Mouse (Mus musculus) limb, embryonic 12.5 days (tissue): ENCODE measurements around the gene Bysl. TPM values are rescaled to one million over a fixed set of nuclear protein-coding genes. Genes with fewer than 3 reads are reported as not detected.
A peak's percentile ranks its signal among the peaks of the same experiment; 100 is the strongest.

ENCODE experiments used
- ATAC-seq: fragments of 200-750 bp; cut with Nextera tagmentation; 2 replicates; pipeline ENCODE4 v1.8.0; 2017; ENCODE audit warnings: low read depth, moderate TSS enrichment; ENCODE audit not compliant: insufficient number of reproducible peaks, insufficient read depth, low FRiP score, low TSS enrichment
- H3K27ac ChIP-seq: fragments of 300-500 bp; sonication (generic); 2 replicates; pipeline ENCODE4 v1.5.1; 2016; ENCODE audit warnings: mild to moderate bottlenecking, moderate library complexity
- H3K27me3 ChIP-seq: fragments of 300-500 bp; sonication (generic); 2 replicates; pipeline ENCODE4 v1.6.1; 2016; ENCODE audit warnings: mild to moderate bottlenecking, moderate library complexity
- H3K36me3 ChIP-seq: fragments of 300-500 bp; sonication (generic); 2 replicates; pipeline ENCODE4 v1.6.1; 2016; ENCODE audit warnings: mild to moderate bottlenecking, moderate library complexity
- H3K4me1 ChIP-seq: fragments of 300-500 bp; sonication (generic); replicated peaks from 2 replicates; pipeline ENCODE4 v1.6.1; 2016
- H3K4me2 ChIP-seq: fragments of 300-500 bp; sonication (generic); 2 replicates; pipeline ENCODE4 v1.6.1; 2016; ENCODE audit warnings: mild to moderate bottlenecking, moderate library complexity
- H3K4me3 ChIP-seq: fragments of 300-500 bp; sonication (generic); replicated peaks from 2 replicates; pipeline ENCODE4 v1.5.1; 2016; ENCODE audit warnings: mild to moderate bottlenecking
- H3K9ac ChIP-seq: fragments of 300-500 bp; sonication (generic); replicated peaks from 2 replicates; pipeline ENCODE4 v1.6.1; 2016; ENCODE audit warnings: mild to moderate bottlenecking, moderate library complexity
- H3K9me3 ChIP-seq: fragments of 300-500 bp; sonication (generic); 2 replicates; pipeline ENCODE4 v1.6.1; 2016; ENCODE audit warnings: mild to moderate bottlenecking, moderate library complexity
- WGBS: fragments of 180-500 bp; shearing (Covaris S2); methylation state at CpG from one replicate; pipeline ENCODE4 v1.1.7; 2016; 5-methylcytosine and 5-hydroxymethylcytosine counted together
- polyA plus RNA-seq: library from polyadenylated mRNA; unstranded; fragments of >200 nt; fragmentation: Nextera tagmentation; extraction: Ambion mirVana; gene quantifications from 2 replicates; pipeline ENCODE4 v1.2.1, GENCODE M21; 2016

Gene Bysl
- polyA plus RNA-seq, 1 experiment from 2014 or later = 28.3 TPM

- 32% methylated on average over 10 of the region's 10 CpGs for WGBS
- Histone ChIP-seq H3K4me3 (peak overlapping the region; percentile 70; the same call in 1 of the 2 replicates), H3K4me2 (peak overlapping the region; percentile 85), H3K9me3 (no peaks in the 10 kb centered on the region), H3K27ac (peak overlapping the region; percentile 98; the same call in 1 of the 2 replicates), H3K4me1 (peaks cover 25% of the 10 kb centered on the region), H3K36me3 (peaks cover 67% of the 10 kb centered on the region), H3K27me3 (no peaks in the 10 kb centered on the region), H3K9ac (no peak overlapping the region)
- ATAC-seq = no peak
These were observed 13.3 kb downstream of the Bysl start for GRCm38 (mm10) chr17:47597838-47598579.

- peak overlapping the region; percentile 98 for H3K27ac ChIP-seq
- ATAC-seq = no peak
- H3K36me3 ChIP-seq = peaks cover 60% of the 10 kb centered on the region
- H3K4me2 ChIP-seq = peak overlapping the region; percentile 85
- no peaks in the 10 kb centered on the region for H3K9me3 ChIP-seq
- no peaks in the 10 kb centered on the region for H3K27me3 ChIP-seq
- H3K4me1 ChIP-seq = peaks cover 30% of the 10 kb centered on the region
- H3K4me3 ChIP-seq = peak overlapping the region; percentile 70
- peak overlapping the region; percentile 89 for H3K9ac ChIP-seq
- WGBS = 56% methylated on average over 13 of the region's 13 CpGs
These were observed 14.0 kb downstream of the Bysl start for GRCm38 (mm10) chr17:47597261-47597660.

GRCm38 (mm10) chr17:47596839-47597164 is 14.5 kb downstream of the Bysl start:
- Histone ChIP-seq H3K9me3 (no peaks in the 10 kb centered on the region), H3K27ac (peak overlapping the region; percentile 98; the same call in 1 of the 2 replicates), H3K36me3 (peaks cover 55% of the 10 kb centered on the region), H3K9ac (peak overlapping the region; percentile 89), H3K27me3 (no peaks in the 10 kb centered on the region), H3K4me2 (peak overlapping the region; percentile 85), H3K4me1 (peaks cover 30% of the 10 kb centered on the region), H3K4me3 (peak overlapping the region; percentile 70)
- WGBS = 61% methylated on average over 5 of the region's 5 CpGs
- ATAC-seq = no peak

GRCm38 (mm10) chr17:47596162-47596838 is 15.0 kb downstream of the Bysl start:
- peak overlapping the region; percentile 98 for H3K27ac ChIP-seq
- H3K4me2 ChIP-seq = peak overlapping the region; percentile 85
- H3K9me3 ChIP-seq = no peaks in the 10 kb centered on the region
- ATAC-seq = no peak
- H3K27me3 ChIP-seq = no peaks in the 10 kb centered on the region
- WGBS = 17% methylated on average over 6 of the region's 6 CpGs
- H3K4me3 ChIP-seq = peak overlapping the region; percentile 70
- peaks cover 30% of the 10 kb centered on the region for H3K4me1 ChIP-seq
- peaks cover 50% of the 10 kb centered on the region for H3K36me3 ChIP-seq
- H3K9ac ChIP-seq = peak overlapping the region; percentile 89

GRCm38 (mm10) chr17:47595248-47596161 is 15.8 kb downstream of the Bysl start:
- WGBS = 0% methylated on average over 21 of the region's 21 CpGs
- H3K4me3 ChIP-seq = peak overlapping the region; percentile 70
- peak overlapping the region; percentile 85 for H3K4me2 ChIP-seq
- no peaks in the 10 kb centered on the region for H3K9me3 ChIP-seq
- no peaks in the 10 kb centered on the region for H3K27me3 ChIP-seq
- H3K9ac ChIP-seq = peak overlapping the region; percentile 89
- ATAC-seq = peak; percentile 66
- peaks cover 42% of the 10 kb centered on the region for H3K36me3 ChIP-seq
- H3K4me1 ChIP-seq = peaks cover 30% of the 10 kb centered on the region
- H3K27ac ChIP-seq = peak overlapping the region; percentile 98

GRCm38 (mm10) chr17:47594969-47595247 is 16.4 kb downstream of the Bysl start:
- H3K27ac ChIP-seq = peak overlapping the region; percentile 98
- H3K27me3 ChIP-seq = no peaks in the 10 kb centered on the region
- H3K9me3 ChIP-seq = no peaks in the 10 kb centered on the region
- ATAC-seq = no peak
- peak overlapping the region; percentile 70 for H3K4me3 ChIP-seq
- peak overlapping the region; percentile 85 for H3K4me2 ChIP-seq
- peaks cover 36% of the 10 kb centered on the region for H3K36me3 ChIP-seq
- peak overlapping the region; percentile 89 for H3K9ac ChIP-seq
- 0% methylated on average over 8 of the region's 9 CpGs for WGBS
- peaks cover 30% of the 10 kb centered on the region for H3K4me1 ChIP-seq

- H3K9me3 ChIP-seq = no peaks in the 10 kb centered on the region
- peak overlapping the region; percentile 70 for H3K4me3 ChIP-seq
- no peak for ATAC-seq
- H3K9ac ChIP-seq = peak overlapping the region; percentile 89
- WGBS = under 1% methylated on average over 43 of the region's 43 CpGs
- H3K4me2 ChIP-seq = peak overlapping the region; percentile 85
- peak overlapping the region; percentile 98 for H3K27ac ChIP-seq
- H3K27me3 ChIP-seq = no peaks in the 10 kb centered on the region
- peaks cover 31% of the 10 kb centered on the region for H3K36me3 ChIP-seq
- peaks cover 28% of the 10 kb centered on the region for H3K4me1 ChIP-seq
These were observed 16.9 kb downstream of the Bysl start for GRCm38 (mm10) chr17:47594183-47594968.

- Histone ChIP-seq H3K4me1 (peaks cover 28% of the 10 kb centered on the region), H3K4me2 (peak overlapping the region; percentile 85)
These were observed 17.5 kb downstream of the Bysl start for GRCm38 (mm10) chr17:47593854-47594182.

GRCm38 (mm10) chr17:47593215-47593853 is 18.0 kb downstream of the Bysl start:
- H3K27ac ChIP-seq = peak overlapping the region; percentile 98
- no peaks in the 10 kb centered on the region for H3K9me3 ChIP-seq
- H3K36me3 ChIP-seq = peaks cover 20% of the 10 kb centered on the region
- H3K4me1 ChIP-seq = peaks cover 28% of the 10 kb centered on the region
- peak overlapping the region; percentile 89 for H3K9ac ChIP-seq
- peak; percentile 83 for ATAC-seq
- H3K27me3 ChIP-seq = no peaks in the 10 kb centered on the region
- peak overlapping the region; percentile 85 for H3K4me2 ChIP-seq
- under 1% methylated on average over 56 of the region's 63 CpGs for WGBS
- H3K4me3 ChIP-seq = peak overlapping the region; percentile 70

More at GRCm38 (mm10) chr17:47593854-47594182, 17.5 kb downstream of the Bysl start:
- peaks cover 25% of the 10 kb centered on the region for H3K36me3 ChIP-seq
- H3K27me3 ChIP-seq = no peaks in the 10 kb centered on the region
- peak overlapping the region; percentile 89 for H3K9ac ChIP-seq
- no peaks in the 10 kb centered on the region for H3K9me3 ChIP-seq
- WGBS = 0% methylated on average over 13 of the region's 13 CpGs
- H3K4me3 ChIP-seq = peak overlapping the region; percentile 70
- ATAC-seq = no peak
- H3K27ac ChIP-seq = peak overlapping the region; percentile 98

- no peaks in the 10 kb centered on the region for H3K9me3 ChIP-seq
- H3K4me3 ChIP-seq = no peak overlapping the region
- H3K27ac ChIP-seq = no peak overlapping the region
- WGBS = 89% methylated on average over 3 of the region's 3 CpGs
- no peak for ATAC-seq
- no peak overlapping the region for H3K9ac ChIP-seq
- H3K4me2 ChIP-seq = no peak overlapping the region
- H3K27me3 ChIP-seq = no peaks in the 10 kb centered on the region
- H3K36me3 ChIP-seq = no peaks in the 10 kb centered on the region
- peaks cover 10% of the 10 kb centered on the region for H3K4me1 ChIP-seq
These were observed 20.2 kb downstream of the Bysl start for GRCm38 (mm10) chr17:47591073-47591472.
